Mouse (Mus musculus) kidney, embryonic 15.5 days (tissue): ENCODE results near the gene Cnnm3. TPM values are rescaled to one million over a fixed set of nuclear protein-coding genes. Genes with fewer than 3 reads are reported as not detected.

Experiments used
- ATAC-seq: fragments of 200-750 bp; cut with Nextera tagmentation; replicated peaks from 2 replicates; pipeline ENCODE4 v1.8.0; 2017; ENCODE audit warnings: moderate TSS enrichment; ENCODE audit not compliant: low FRiP score
- H3K27ac ChIP-seq: fragments of 300-500 bp; sonication (generic); 2 replicates; pipeline ENCODE4 v1.5.1; 2015; ENCODE audit warnings: mild to moderate bottlenecking, inconsistent platforms
- H3K27me3 ChIP-seq: fragments of 300-500 bp; sonication (generic); 2 replicates; pipeline ENCODE4 v1.6.1; 2015; ENCODE audit warnings: inconsistent platforms
- H3K36me3 ChIP-seq: fragments of 300-500 bp; sonication (generic); 2 replicates; pipeline ENCODE4 v1.6.1; 2015; ENCODE audit warnings: inconsistent platforms
- H3K4me1 ChIP-seq: fragments of 300-500 bp; sonication (generic); 2 replicates; pipeline ENCODE4 v1.6.1; 2015; ENCODE audit warnings: inconsistent platforms
- H3K4me2 ChIP-seq: fragments of 300-500 bp; sonication (generic); 2 replicates; pipeline ENCODE4 v1.6.1; 2015; ENCODE audit warnings: moderate library complexity, mild to moderate bottlenecking, inconsistent platforms
- H3K4me3 ChIP-seq: fragments of 300-500 bp; sonication (generic); replicated peaks from 2 replicates; pipeline ENCODE4 v1.5.1; 2015; ENCODE audit warnings: mild to moderate bottlenecking, inconsistent platforms
- H3K9ac ChIP-seq: fragments of 300-500 bp; sonication (generic); 2 replicates; pipeline ENCODE4 v1.6.1; 2015; ENCODE audit warnings: mild to moderate bottlenecking, inconsistent platforms
- H3K9me3 ChIP-seq: fragments of 300-500 bp; sonication (generic); replicated peaks from 2 replicates; pipeline ENCODE4 v1.6.1; 2016; ENCODE audit warnings: inconsistent platforms
- WGBS: fragments of 180-500 bp; shearing (Covaris S2); methylation state at CpG from one replicate; pipeline ENCODE4 v1.1.7; 2015; ENCODE audit warnings: mixed read lengths; 5-methylcytosine and 5-hydroxymethylcytosine counted together
- polyA plus RNA-seq: library from polyadenylated mRNA; unstranded; fragments of >200 nt; fragmentation: Nextera tagmentation; extraction: Ambion mirVana; gene quantifications from 2 replicates; pipeline ENCODE4 v1.2.1, GENCODE M21; 2015

Gene Cnnm3
- polyA plus RNA-seq, 1 experiment from 2014 or later: 4.0 TPM

DNA sequence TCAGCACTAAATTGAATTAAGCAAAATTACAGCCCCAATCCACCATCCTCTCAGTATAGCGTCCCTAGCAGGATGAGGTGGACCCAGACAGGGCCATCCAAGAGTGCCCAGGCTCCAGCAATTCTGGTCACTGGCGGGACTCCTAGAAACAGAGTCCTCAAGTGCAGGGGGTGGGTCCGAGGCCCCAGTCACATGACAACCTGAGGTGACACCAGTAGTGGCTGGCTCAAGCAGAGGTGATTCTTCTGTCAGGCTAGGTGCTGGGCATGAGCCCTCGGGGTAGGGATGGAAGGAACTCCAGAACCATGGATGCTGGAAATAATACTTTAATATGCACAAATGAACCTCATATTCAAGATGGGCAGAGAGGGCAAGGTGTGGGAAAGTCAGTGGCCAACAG lies 50.7 kb downstream of the Cnnm3 start:
- Histone ChIP-seq H3K4me3 (no peak overlapping the region), H3K27me3 (no peaks in the 10 kb centered on the region), H3K36me3 (no peaks in the 10 kb centered on the region), H3K27ac (peak overlapping the region; percentile 100; the same call in 1 of the 2 replicates), H3K4me1 (peaks cover 77% of the 10 kb centered on the region), H3K4me2 (no peak overlapping the region), H3K9ac (no peak overlapping the region), H3K9me3 (no peaks in the 10 kb centered on the region)
- WGBS: 56% methylated on average over 4 of the region's 4 CpGs
- ATAC-seq: no peak

DNA sequence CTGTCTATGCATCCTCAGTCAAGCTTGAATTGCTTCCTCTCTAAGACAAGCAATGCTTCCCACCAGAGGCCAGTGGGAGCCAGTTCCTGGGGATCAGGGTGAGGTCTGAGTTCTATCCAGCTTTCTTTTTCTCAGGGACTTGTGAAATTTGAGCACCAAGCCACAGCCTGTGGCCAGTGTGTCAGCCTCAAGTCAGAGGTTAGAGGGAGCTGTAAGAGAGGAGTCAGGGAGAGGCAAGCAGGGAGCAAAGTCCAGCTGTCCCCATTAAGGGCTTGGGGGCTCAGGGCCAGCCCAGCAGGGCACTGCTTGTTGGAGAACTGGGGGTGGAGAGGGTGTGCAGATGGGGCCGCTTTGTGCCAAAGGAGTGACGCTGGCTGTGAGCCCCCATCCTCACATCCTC lies 51.5 kb downstream of the Cnnm3 start:
- H3K9ac ChIP-seq: no peak overlapping the region
- H3K4me2 ChIP-seq: no peak overlapping the region
- no peaks in the 10 kb centered on the region for H3K9me3 ChIP-seq
- peak; percentile 20 for ATAC-seq
- H3K36me3 ChIP-seq: no peaks in the 10 kb centered on the region
- H3K27ac ChIP-seq: peak overlapping the region; percentile 100
- no peaks in the 10 kb centered on the region for H3K27me3 ChIP-seq
- no peak overlapping the region for H3K4me3 ChIP-seq
- peaks cover 85% of the 10 kb centered on the region for H3K4me1 ChIP-seq
- WGBS: 42% methylated on average over 2 of the region's 2 CpGs

DNA sequence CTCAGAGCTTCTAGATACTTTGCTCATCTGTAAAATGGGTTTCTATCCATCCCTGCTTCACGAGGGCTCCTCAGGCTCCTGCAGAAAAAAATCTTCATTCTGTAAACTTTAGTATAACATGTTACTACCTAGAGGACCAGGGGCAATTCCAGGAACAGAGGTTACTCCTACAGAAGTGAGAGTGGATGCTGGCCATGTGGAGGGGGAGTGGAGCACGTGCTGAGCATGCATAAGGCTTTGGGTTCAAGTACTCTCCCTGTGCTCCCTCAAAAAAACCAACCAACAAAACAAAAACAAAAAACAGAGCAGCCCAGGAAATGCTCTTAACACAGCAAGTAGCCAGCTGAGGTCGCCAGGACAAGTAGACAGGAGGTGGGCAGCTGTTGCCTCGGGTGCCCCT lies 52.0 kb downstream of the Cnnm3 start:
- H3K27me3 ChIP-seq: no peaks in the 10 kb centered on the region
- no peaks in the 10 kb centered on the region for H3K9me3 ChIP-seq
- H3K4me2 ChIP-seq: no peak overlapping the region
- H3K4me3 ChIP-seq: no peak overlapping the region
- H3K36me3 ChIP-seq: no peaks in the 10 kb centered on the region
- H3K27ac ChIP-seq: peak overlapping the region; percentile 100
- peaks cover 86% of the 10 kb centered on the region for H3K4me1 ChIP-seq
- no peak overlapping the region for H3K9ac ChIP-seq
- 49% methylated on average over 4 of the region's 4 CpGs for WGBS
- ATAC-seq: no peak

DNA sequence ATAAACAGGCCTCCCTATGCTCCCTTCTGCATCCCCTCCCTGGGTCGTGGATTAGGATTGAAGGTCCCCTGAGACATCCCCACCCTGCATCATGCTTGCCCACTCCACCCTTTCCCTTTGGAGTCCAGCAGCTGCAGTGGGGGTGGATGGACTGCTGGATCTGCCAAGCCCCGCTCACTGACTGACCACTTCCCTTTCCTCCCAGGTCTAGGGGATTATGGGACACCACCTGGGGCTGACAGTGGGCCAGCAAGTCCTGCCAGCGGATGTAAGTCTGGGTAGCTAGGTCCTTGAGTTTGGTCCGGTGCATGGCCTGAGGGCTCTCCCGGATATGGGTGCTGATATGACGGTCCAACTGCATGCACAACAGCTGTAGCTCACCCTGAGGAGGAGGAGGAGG lies 52.4 kb downstream of the Cnnm3 start:
- no peak overlapping the region for H3K4me3 ChIP-seq
- H3K4me1 ChIP-seq: peaks cover 86% of the 10 kb centered on the region
- 0 out of 2 replicates have a peak overlapping the region, but pooled peaks have one; percentile 41 for H3K27ac ChIP-seq
- no peak overlapping the region for H3K9ac ChIP-seq
- no peak overlapping the region for H3K4me2 ChIP-seq
- WGBS: 64% methylated on average over 6 of the region's 6 CpGs
- ATAC-seq: no peak
- H3K36me3 ChIP-seq: no peaks in the 10 kb centered on the region
- H3K9me3 ChIP-seq: no peaks in the 10 kb centered on the region
- no peaks in the 10 kb centered on the region for H3K27me3 ChIP-seq

DNA sequence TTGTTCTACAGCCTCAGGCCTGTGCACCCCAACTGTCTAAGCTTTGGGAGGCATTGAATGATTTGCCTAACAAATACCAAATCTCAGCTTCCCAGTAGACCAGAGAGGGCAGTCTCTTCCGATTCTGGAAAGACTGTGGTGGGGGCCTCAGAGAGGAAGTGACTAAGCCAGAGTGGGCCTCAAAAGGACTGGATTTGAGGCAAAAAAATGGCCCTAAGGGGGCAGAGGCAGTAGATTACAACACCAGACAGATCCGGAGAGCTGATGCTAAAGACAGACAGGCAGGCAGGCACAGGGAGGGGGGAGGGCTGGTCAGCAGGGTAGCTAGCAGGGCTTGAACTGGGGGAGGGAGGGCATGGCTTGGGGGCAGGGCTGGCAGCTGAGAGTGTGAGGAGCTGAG lies 54.8 kb downstream of the Cnnm3 start:
- Histone ChIP-seq H3K9me3 (no peaks in the 10 kb centered on the region), H3K4me3 (no peak overlapping the region), H3K36me3 (no peaks in the 10 kb centered on the region), H3K27me3 (no peaks in the 10 kb centered on the region), H3K9ac (no peak overlapping the region), H3K27ac (peak overlapping the region; percentile 43; the same call in 1 of the 2 replicates), H3K4me2 (no peak overlapping the region), H3K4me1 (peaks cover 87% of the 10 kb centered on the region)
- no peak for ATAC-seq
- WGBS: 14% methylated on average over 2 of the region's 2 CpGs

DNA sequence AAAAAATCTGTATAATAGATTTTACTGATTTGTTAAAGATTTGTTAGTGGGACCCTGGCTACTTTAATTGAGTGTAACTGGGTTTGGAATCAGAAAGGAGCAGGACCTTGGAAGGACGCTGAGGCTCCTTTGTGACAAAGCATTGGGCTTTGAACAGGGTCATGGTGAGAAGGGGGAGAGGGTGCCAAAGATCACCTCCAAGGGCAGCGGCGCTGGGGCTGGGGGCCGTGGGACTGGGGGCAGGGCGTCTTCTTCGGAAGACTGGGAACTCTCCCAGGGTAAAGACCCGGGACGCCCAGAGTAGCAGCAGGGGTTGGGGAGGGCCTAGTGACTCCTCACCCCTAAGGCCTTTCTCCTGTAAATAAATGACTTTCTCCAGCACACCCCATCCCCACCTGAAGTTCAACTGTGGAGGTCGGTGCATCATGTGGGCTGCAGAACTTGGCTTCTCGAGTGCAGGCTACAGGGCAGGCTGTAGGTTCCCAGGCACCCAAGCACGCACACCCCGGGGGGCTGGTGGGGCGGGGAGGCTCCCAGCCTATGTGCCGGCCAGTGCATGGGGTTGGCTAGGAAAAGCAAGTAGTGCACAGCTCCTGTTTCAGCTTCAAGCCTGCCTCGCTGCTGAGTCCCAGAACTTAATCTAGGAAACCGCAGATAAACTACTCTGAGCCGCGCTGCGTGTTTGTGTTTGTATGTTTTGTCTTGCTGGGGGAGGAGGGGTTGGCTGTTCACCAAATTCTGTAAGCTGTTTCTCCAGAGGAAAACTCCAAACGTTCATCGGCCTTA lies 56.3 kb downstream of the Cnnm3 start:
- Histone ChIP-seq H3K9me3 (no peaks in the 10 kb centered on the region), H3K27me3 (no peaks in the 10 kb centered on the region), H3K4me3 (no peak overlapping the region), H3K27ac (peak overlapping the region; percentile 92), H3K36me3 (no peaks in the 10 kb centered on the region), H3K4me2 (peak overlapping the region; percentile 22), H3K4me1 (peaks cover 87% of the 10 kb centered on the region), H3K9ac (no peak overlapping the region)
- peak; percentile 75 for ATAC-seq
- 28% methylated on average over 21 of the region's 21 CpGs for WGBS

DNA sequence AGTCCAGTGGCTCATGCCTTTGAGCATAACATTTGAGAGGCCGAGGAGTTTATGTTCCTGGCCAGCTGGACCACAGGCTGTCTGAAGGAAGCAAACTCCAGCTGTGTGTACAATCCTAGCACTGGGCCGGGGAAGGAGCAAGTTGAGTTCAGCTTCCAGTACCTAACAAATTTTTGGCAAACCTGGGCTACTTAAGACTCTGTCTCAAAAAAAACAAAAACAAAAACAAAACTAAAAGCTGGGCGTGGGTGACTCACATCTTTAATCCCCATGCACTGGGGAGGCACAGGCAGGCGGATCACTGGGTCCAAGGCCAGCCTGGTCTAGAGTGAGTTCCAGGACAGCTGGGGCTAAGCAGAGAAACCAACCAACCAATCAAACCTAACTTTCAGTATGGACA lies 57.1 kb downstream of the Cnnm3 start:
- Histone ChIP-seq H3K27ac (peak overlapping the region; percentile 92), H3K9me3 (no peaks in the 10 kb centered on the region), H3K9ac (no peak overlapping the region), H3K36me3 (no peaks in the 10 kb centered on the region), H3K4me1 (peaks cover 87% of the 10 kb centered on the region), H3K27me3 (no peaks in the 10 kb centered on the region), H3K4me2 (0 out of 2 replicates have a peak overlapping the region, but pooled peaks have one; percentile 22), H3K4me3 (no peak overlapping the region)
- ATAC-seq: no peak
- 55% methylated on average over 4 of the region's 4 CpGs for WGBS

DNA sequence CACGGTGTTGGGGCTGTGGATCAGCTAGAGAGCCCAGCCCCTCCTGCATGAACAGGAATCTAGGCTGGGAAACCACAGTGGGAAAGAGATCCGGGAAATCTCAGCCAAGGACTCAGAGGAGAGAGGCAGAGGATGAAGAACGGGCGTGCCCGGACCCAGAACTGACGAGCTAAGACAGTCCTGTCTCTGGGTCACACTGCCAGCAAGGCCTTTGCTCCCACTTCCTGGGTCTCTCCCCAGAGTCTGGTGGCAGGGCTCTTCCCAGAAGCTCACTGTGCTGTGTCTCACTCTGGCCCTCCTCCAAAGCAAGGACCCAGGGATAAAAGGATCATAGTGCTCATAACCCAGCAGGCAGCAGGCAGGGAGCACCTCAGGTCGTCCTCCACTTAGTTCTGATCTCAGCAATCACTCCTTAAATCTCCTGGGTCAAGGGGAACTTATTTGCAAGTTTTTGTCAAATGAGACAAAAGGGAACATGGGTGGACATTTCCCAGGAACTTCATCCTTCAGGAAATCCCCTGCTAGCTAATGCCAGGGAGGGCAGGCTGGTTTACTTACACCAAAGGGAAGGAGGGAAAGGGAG lies 58.1 kb downstream of the Cnnm3 start:
- no peak for ATAC-seq
- no peak overlapping the region for H3K4me3 ChIP-seq
- 42% methylated on average over 7 of the region's 7 CpGs for WGBS
- H3K4me2 ChIP-seq: no peak overlapping the region
- 0 out of 2 replicates have a peak overlapping the region, but pooled peaks have one; percentile 14 for H3K9ac ChIP-seq
- H3K36me3 ChIP-seq: no peaks in the 10 kb centered on the region
- peaks cover 86% of the 10 kb centered on the region for H3K4me1 ChIP-seq
- H3K9me3 ChIP-seq: no peaks in the 10 kb centered on the region
- H3K27me3 ChIP-seq: no peaks in the 10 kb centered on the region
- H3K27ac ChIP-seq: peak overlapping the region; percentile 92

DNA sequence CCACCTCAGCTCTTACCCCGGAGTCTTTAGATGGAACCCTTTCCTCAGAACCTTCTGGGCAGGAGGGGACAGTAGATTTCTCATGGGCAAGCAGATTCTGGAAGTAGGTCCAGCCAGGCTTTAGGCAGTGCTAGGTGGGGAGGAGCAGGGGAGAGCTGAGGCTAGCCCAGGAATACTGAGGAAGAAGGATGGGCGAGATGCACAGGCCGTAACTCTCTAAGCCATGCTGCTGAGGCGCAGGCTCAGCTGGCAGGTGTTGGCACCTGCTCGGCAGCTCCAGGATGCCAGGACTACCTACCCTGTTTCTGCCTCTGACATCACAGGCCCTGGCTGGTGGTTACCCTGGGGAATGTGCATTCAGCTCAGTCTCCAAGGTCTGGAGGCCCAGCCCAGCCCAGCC lies 58.7 kb downstream of the Cnnm3 start:
- no peaks in the 10 kb centered on the region for H3K36me3 ChIP-seq
- no peaks in the 10 kb centered on the region for H3K9me3 ChIP-seq
- no peak overlapping the region for H3K9ac ChIP-seq
- ATAC-seq: no peak
- H3K4me3 ChIP-seq: no peak overlapping the region
- peak overlapping the region; percentile 92; the same call in 1 of the 2 replicates for H3K27ac ChIP-seq
- no peak overlapping the region for H3K4me2 ChIP-seq
- WGBS: 82% methylated on average over 5 of the region's 5 CpGs
- peaks cover 89% of the 10 kb centered on the region for H3K4me1 ChIP-seq
- H3K27me3 ChIP-seq: no peaks in the 10 kb centered on the region

DNA sequence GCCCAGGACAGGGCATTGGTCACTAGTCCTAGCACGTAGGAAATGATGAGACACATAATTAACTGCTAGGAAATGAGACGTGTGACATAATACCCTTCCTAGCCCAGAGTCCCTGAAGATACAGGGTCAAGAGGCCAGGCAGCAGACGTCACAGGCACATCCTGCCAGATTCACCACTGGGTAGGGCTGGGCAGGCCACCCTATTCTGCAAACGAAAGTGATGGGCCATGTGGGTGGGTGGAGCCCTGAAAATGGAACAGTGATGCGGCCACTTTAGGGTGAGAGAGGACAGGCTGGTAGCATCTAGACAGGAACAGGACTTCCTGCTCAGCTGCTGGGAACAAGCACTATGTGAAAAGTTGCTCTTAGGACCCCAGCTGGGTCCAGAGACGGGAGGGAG lies 60.0 kb downstream of the Cnnm3 start:
- H3K4me2 ChIP-seq: no peak overlapping the region
- peak; percentile 3; the same call in 1 of the 2 replicates for ATAC-seq
- H3K9me3 ChIP-seq: no peaks in the 10 kb centered on the region
- no peaks in the 10 kb centered on the region for H3K36me3 ChIP-seq
- H3K27me3 ChIP-seq: no peaks in the 10 kb centered on the region
- no peak overlapping the region for H3K4me3 ChIP-seq
- peaks cover 91% of the 10 kb centered on the region for H3K4me1 ChIP-seq
- WGBS: 32% methylated on average over 6 of the region's 6 CpGs
- no peak overlapping the region for H3K9ac ChIP-seq
- peak overlapping the region; percentile 92 for H3K27ac ChIP-seq

DNA sequence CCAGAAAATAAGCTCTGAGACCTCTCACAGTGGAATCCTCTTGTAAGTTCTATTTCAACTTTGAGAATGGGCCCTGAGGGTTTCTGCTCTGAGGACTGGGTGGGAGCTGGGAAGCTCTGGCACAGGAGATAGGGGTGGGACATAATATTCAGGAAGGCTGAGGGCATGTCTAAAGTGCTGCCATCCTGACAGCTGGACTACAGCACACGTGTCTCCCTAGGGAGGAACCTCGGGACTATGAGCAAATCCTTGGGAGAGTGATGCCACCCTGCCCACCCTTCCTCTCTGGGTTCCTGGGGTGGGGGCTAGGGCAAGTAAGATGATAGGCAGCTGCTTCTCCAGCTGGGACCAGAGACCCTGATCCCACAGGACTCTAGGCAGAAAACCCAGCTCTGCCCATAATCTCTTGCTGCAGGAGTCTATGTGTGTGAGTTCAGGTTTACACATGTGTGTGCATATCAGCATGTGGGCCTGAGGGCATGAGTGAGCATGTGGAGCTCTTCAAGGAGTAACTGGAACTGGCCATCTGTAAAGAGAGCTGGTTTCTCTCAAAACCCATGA lies 60.6 kb downstream of the Cnnm3 start:
- Histone ChIP-seq H3K4me2 (no peak overlapping the region), H3K9me3 (no peaks in the 10 kb centered on the region), H3K4me3 (no peak overlapping the region), H3K27ac (peak overlapping the region; percentile 92), H3K9ac (no peak overlapping the region), H3K36me3 (no peaks in the 10 kb centered on the region), H3K4me1 (peaks cover 94% of the 10 kb centered on the region), H3K27me3 (no peaks in the 10 kb centered on the region)
- WGBS: 59% methylated on average over 2 of the region's 2 CpGs
- ATAC-seq: no peak

DNA sequence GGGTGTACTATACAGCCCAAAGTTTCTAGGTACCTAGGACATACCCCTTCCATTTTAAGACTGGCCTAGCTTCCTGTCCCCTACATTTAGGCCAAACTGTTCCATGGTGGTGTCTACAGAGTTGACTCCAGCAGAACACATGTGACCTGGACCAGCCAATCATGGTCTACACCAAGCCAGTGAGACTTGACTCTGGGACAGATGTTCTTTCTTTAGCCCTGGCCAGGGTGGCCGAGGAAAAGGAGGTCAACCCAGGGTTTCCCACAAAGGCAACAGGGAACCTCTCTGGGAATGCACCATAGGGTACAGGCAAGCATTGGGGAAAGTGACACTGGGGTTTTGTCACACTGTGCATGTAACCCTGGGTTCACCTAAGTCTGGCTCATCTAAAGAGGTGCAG lies 61.0 kb downstream of the Cnnm3 start:
- Histone ChIP-seq H3K4me1 (peaks cover 95% of the 10 kb centered on the region), H3K36me3 (no peaks in the 10 kb centered on the region), H3K4me3 (no peak overlapping the region), H3K9ac (no peak overlapping the region), H3K9me3 (no peaks in the 10 kb centered on the region), H3K27ac (peak overlapping the region; percentile 92), H3K27me3 (no peaks in the 10 kb centered on the region), H3K4me2 (no peak overlapping the region)
- no peak for ATAC-seq
- WGBS: 55% methylated on average over 1 of the region's 1 CpGs
